Mouse (Mus musculus) embryonic facial prominence, embryonic 13.5 days (tissue): ENCODE data around the gene Tanc2. TPM values are rescaled to one million over a fixed set of nuclear protein-coding genes. Genes with fewer than 3 reads are reported as not detected.
A peak's percentile ranks its signal among the peaks of the same experiment; 100 is the strongest.

Experiments
- ATAC-seq: fragments of 200-750 bp; cut with Nextera tagmentation; 2 replicates; pipeline ENCODE4 v1.8.0; 2017; ENCODE audit warnings: low read depth; ENCODE audit not compliant: insufficient number of reproducible peaks, insufficient read depth, low FRiP score, low TSS enrichment
- H3K27ac ChIP-seq: fragments of 300-500 bp; sonication (generic); 2 replicates; pipeline ENCODE4 v1.5.1; 2015; ENCODE audit warnings: moderate library complexity, mild to moderate bottlenecking, inconsistent platforms
- H3K27me3 ChIP-seq: fragments of 300-500 bp; sonication (generic); 2 replicates; pipeline ENCODE4 v1.6.1; 2015; ENCODE audit warnings: mild to moderate bottlenecking, inconsistent platforms
- H3K36me3 ChIP-seq: fragments of 300-500 bp; sonication (generic); 2 replicates; pipeline ENCODE4 v1.6.1; 2015; ENCODE audit warnings: mild to moderate bottlenecking, inconsistent platforms
- H3K4me1 ChIP-seq: fragments of 300-500 bp; sonication (generic); 2 replicates; pipeline ENCODE4 v1.6.1; 2015; ENCODE audit warnings: inconsistent platforms
- H3K4me2 ChIP-seq: fragments of 300-500 bp; sonication (generic); 2 replicates; pipeline ENCODE4 v1.6.1; 2015; ENCODE audit warnings: moderate library complexity, mild to moderate bottlenecking, inconsistent platforms
- H3K4me3 ChIP-seq: fragments of 300-500 bp; sonication (generic); 2 replicates; pipeline ENCODE4 v1.5.1; 2015; ENCODE audit warnings: mild to moderate bottlenecking, inconsistent platforms
- H3K9ac ChIP-seq: fragments of 300-500 bp; sonication (generic); 2 replicates; pipeline ENCODE4 v1.6.1; 2015; ENCODE audit warnings: mild to moderate bottlenecking, inconsistent platforms
- H3K9me3 ChIP-seq: fragments of 300-500 bp; sonication (generic); 2 replicates; pipeline ENCODE4 v1.6.1; 2016; ENCODE audit warnings: inconsistent platforms
- WGBS: fragments of 180-500 bp; shearing (Covaris S2); methylation state at CpG from one replicate; pipeline ENCODE4 v1.1.7; 2015; ENCODE audit warnings: mixed read lengths; 5-methylcytosine and 5-hydroxymethylcytosine counted together
- polyA plus RNA-seq: library from polyadenylated mRNA; unstranded; fragments of >200 nt; fragmentation: Nextera tagmentation; extraction: Ambion mirVana; gene quantifications from 2 replicates; pipeline ENCODE4 v1.2.1, GENCODE M21; 2015

Tanc2 gene
- polyA plus RNA-seq, 1 experiment from 2014 or later = 8.2 TPM

- no peaks in the 10 kb centered on the region for H3K36me3 ChIP-seq
- no peak overlapping the region for H3K27ac ChIP-seq
- no peak for ATAC-seq
- H3K9ac ChIP-seq = no peak overlapping the region
- 79% methylated on average over 3 of the region's 3 CpGs for WGBS
- H3K9me3 ChIP-seq = no peaks in the 10 kb centered on the region
- H3K4me2 ChIP-seq = no peak overlapping the region
- H3K4me1 ChIP-seq = no peaks in the 10 kb centered on the region
- no peaks in the 10 kb centered on the region for H3K27me3 ChIP-seq
- H3K4me3 ChIP-seq = no peak overlapping the region
Measured at GRCm38 (mm10) chr11:105563546-105563945, 26.2 kb upstream of the Tanc2 start.

- H3K9ac ChIP-seq = no peak overlapping the region
- H3K36me3 ChIP-seq = no peaks in the 10 kb centered on the region
- H3K4me3 ChIP-seq = no peak overlapping the region
- H3K9me3 ChIP-seq = no peaks in the 10 kb centered on the region
- H3K4me2 ChIP-seq = no peak overlapping the region
- H3K27ac ChIP-seq = no peak overlapping the region
- H3K4me1 ChIP-seq = no peaks in the 10 kb centered on the region
- ATAC-seq = no peak
- WGBS = 67% methylated on average over 1 of the region's 1 CpGs
- H3K27me3 ChIP-seq = no peaks in the 10 kb centered on the region
Measured at GRCm38 (mm10) chr11:105567221-105567641, 22.6 kb upstream of the Tanc2 start.

- Histone ChIP-seq H3K9me3 (no peaks in the 10 kb centered on the region), H3K9ac (no peak overlapping the region), H3K4me3 (no peak overlapping the region), H3K27me3 (no peaks in the 10 kb centered on the region), H3K27ac (no peak overlapping the region), H3K4me1 (no peaks in the 10 kb centered on the region), H3K4me2 (no peak overlapping the region), H3K36me3 (no peaks in the 10 kb centered on the region)
- WGBS = 55% methylated on average over 8 of the region's 8 CpGs
- no peak for ATAC-seq
Measured at GRCm38 (mm10) chr11:105571996-105572395, 17.8 kb upstream of the Tanc2 start.

- Histone ChIP-seq H3K36me3 (no peaks in the 10 kb centered on the region), H3K4me3 (no peak overlapping the region), H3K9me3 (no peaks in the 10 kb centered on the region), H3K9ac (no peak overlapping the region), H3K4me1 (no peaks in the 10 kb centered on the region), H3K27ac (no peak overlapping the region), H3K4me2 (no peak overlapping the region), H3K27me3 (no peaks in the 10 kb centered on the region)
- 61% methylated on average over 7 of the region's 7 CpGs for WGBS
- ATAC-seq = no peak
Measured at GRCm38 (mm10) chr11:105574241-105574640, 15.5 kb upstream of the Tanc2 start.

DNA sequence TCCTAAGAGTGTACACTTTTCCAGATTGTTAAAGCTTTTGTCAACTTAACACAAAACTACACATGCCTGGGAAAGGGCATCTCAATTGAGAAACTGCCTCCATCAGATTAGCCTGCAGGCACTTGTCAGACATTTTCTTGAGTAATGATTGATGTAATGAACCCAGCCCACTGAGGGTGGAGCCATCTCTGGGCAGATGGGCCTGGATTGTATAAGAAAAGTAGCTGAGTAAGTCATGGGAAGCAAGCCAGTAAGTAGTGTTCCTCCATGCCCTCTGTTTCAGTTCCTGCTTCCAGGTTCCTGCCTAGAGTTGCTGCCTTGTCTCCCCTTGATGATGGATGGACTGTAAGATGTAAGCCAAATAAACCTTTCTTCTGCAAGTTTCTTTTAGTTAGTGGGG, 12.6 kb upstream of the Tanc2 start:
- no peak overlapping the region for H3K4me3 ChIP-seq
- H3K4me1 ChIP-seq = no peaks in the 10 kb centered on the region
- H3K27me3 ChIP-seq = no peaks in the 10 kb centered on the region
- H3K36me3 ChIP-seq = no peaks in the 10 kb centered on the region
- ATAC-seq = no peak
- no peak overlapping the region for H3K9ac ChIP-seq
- peaks cover 8% of the 10 kb centered on the region; the same call in 1 of the 2 replicates for H3K9me3 ChIP-seq
- no peak overlapping the region for H3K4me2 ChIP-seq
- H3K27ac ChIP-seq = no peak overlapping the region

DNA sequence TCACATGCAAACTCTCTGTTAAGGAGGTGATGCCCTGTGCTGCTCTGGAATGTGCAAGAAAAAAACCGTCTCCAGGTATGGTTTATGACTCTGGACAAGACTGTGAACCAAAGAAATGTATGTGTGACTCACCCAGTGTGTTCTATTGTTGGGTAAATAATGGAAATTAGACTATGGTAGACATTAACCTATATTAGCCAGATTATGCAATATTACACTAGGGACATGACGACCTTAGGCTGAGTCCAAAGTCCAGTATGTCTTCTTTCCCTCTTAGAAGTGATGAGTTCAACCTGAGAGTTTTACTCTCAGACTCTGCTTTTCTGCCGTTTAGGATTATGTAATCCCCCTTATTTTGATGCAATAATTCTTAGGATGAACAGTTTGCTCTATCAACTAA, 7.8 kb upstream of the Tanc2 start:
- H3K9me3 ChIP-seq = peaks cover 10% of the 10 kb centered on the region; the same call in 1 of the 2 replicates
- no peaks in the 10 kb centered on the region for H3K4me1 ChIP-seq
- 84% methylated on average over 3 of the region's 3 CpGs for WGBS
- no peak overlapping the region for H3K9ac ChIP-seq
- no peak for ATAC-seq
- no peaks in the 10 kb centered on the region for H3K27me3 ChIP-seq
- H3K4me3 ChIP-seq = no peak overlapping the region
- H3K36me3 ChIP-seq = no peaks in the 10 kb centered on the region
- no peak overlapping the region for H3K4me2 ChIP-seq
- no peak overlapping the region for H3K27ac ChIP-seq

DNA sequence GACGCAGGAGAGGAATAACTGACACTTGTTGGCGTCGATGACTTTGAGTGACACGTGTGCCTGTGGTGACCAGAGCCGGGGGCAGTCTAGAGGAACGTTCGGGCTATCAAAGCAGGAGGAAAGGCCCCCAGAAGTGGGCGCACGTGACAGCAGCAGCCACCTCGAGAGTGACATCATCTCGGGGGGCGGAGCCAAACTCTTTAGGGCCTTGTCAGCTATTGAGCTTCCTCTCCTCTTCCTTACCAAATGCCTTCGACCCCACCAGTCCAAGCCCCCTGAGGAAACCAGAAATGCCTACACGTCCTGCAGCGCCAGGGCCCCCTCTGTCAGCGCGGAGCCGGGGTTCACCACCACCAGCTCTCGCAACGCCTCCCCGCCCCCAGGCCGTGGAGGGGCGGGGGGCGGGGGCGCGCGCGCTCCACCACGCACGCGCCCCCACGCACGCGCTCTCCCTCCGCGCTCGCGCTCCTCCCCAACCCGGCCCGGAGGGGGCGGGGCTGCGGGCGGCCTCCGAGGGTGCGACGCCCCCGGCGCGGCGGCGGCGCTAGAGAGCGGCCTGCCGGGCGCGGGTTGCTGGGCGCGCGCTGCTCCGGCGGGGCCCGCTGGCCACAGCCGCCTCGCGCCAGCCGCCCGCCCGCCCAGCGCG, 432 bp upstream of the Tanc2 start:
- ATAC-seq = peak; percentile 80
- peak overlapping the region; percentile 80 for H3K27ac ChIP-seq
- peak overlapping the region; percentile 85 for H3K4me3 ChIP-seq
- WGBS = under 1% methylated on average over 39 of the region's 70 CpGs
- H3K4me1 ChIP-seq = peaks cover 12% of the 10 kb centered on the region
- no peaks in the 10 kb centered on the region for H3K36me3 ChIP-seq
- H3K4me2 ChIP-seq = peak overlapping the region; percentile 83
- H3K9ac ChIP-seq = peak overlapping the region; percentile 92
- H3K27me3 ChIP-seq = no peaks in the 10 kb centered on the region
- 0 out of 2 replicates have a peak, but pooled peaks cover 2% of the 10 kb centered on the region for H3K9me3 ChIP-seq

GRCm38 (mm10) chr11:105591905-105592304, 2.1 kb downstream of the Tanc2 start:
- Histone ChIP-seq H3K9ac (no peak overlapping the region), H3K9me3 (no peaks in the 10 kb centered on the region), H3K4me2 (peak overlapping the region; percentile 2; the same call in 1 of the 2 replicates), H3K27ac (no peak overlapping the region), H3K27me3 (no peaks in the 10 kb centered on the region), H3K4me3 (no peak overlapping the region), H3K36me3 (no peaks in the 10 kb centered on the region), H3K4me1 (peaks cover 12% of the 10 kb centered on the region)
- WGBS = 8% methylated on average over 1 of the region's 1 CpGs
- ATAC-seq = no peak

DNA sequence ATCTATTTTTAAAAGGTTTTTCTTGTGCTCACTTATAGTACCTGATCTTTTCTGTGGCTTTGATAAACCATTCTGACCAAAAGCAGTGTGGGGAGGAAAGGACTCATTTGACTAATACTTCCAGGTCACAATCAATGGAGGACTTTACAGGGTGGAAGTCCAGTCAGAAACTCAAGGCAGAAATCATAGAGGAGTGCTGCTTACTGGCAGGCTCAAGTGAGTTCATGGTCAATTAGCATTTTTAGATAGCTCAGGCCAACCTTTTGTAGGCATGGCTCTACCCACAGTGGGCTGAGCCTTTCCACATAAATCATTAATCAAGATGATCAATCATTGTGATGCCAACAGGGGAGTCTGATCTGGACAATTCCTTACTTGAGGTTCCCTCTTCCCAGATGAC, 12.4 kb downstream of the Tanc2 start:
- H3K4me3 ChIP-seq = no peak overlapping the region
- no peak overlapping the region for H3K4me2 ChIP-seq
- no peak for ATAC-seq
- H3K4me1 ChIP-seq = no peaks in the 10 kb centered on the region
- H3K9me3 ChIP-seq = no peaks in the 10 kb centered on the region
- H3K36me3 ChIP-seq = no peaks in the 10 kb centered on the region
- no peak overlapping the region for H3K27ac ChIP-seq
- no peaks in the 10 kb centered on the region for H3K27me3 ChIP-seq
- H3K9ac ChIP-seq = no peak overlapping the region

- no peaks in the 10 kb centered on the region for H3K4me1 ChIP-seq
- no peak overlapping the region for H3K4me2 ChIP-seq
- H3K36me3 ChIP-seq = no peaks in the 10 kb centered on the region
- H3K9me3 ChIP-seq = no peaks in the 10 kb centered on the region
- H3K9ac ChIP-seq = no peak overlapping the region
- no peak for ATAC-seq
- H3K27ac ChIP-seq = no peak overlapping the region
- WGBS = 89% methylated on average over 1 of the region's 1 CpGs
- H3K27me3 ChIP-seq = no peaks in the 10 kb centered on the region
- H3K4me3 ChIP-seq = no peak overlapping the region
Measured at GRCm38 (mm10) chr11:105626201-105626600, 36.4 kb downstream of the Tanc2 start.

- H3K36me3 ChIP-seq = no peaks in the 10 kb centered on the region
- H3K4me2 ChIP-seq = no peak overlapping the region
- no peak overlapping the region for H3K27ac ChIP-seq
- no peak for ATAC-seq
- no peaks in the 10 kb centered on the region for H3K27me3 ChIP-seq
- no peaks in the 10 kb centered on the region for H3K9me3 ChIP-seq
- H3K4me1 ChIP-seq = no peaks in the 10 kb centered on the region
- no peak overlapping the region for H3K9ac ChIP-seq
- no peak overlapping the region for H3K4me3 ChIP-seq
Measured at GRCm38 (mm10) chr11:105643995-105644394, 54.2 kb downstream of the Tanc2 start.

- no peak for ATAC-seq
- H3K27me3 ChIP-seq = no peaks in the 10 kb centered on the region
- H3K9me3 ChIP-seq = no peaks in the 10 kb centered on the region
- H3K4me1 ChIP-seq = no peaks in the 10 kb centered on the region
- H3K9ac ChIP-seq = no peak overlapping the region
- 86% methylated on average over 2 of the region's 2 CpGs for WGBS
- no peaks in the 10 kb centered on the region for H3K36me3 ChIP-seq
- no peak overlapping the region for H3K4me2 ChIP-seq
- H3K4me3 ChIP-seq = no peak overlapping the region
- no peak overlapping the region for H3K27ac ChIP-seq
Measured at GRCm38 (mm10) chr11:105648026-105648425, 58.2 kb downstream of the Tanc2 start.
